9 mouse cellular contexts compared by ENCODE assay signal in the genomic region with DNA sequence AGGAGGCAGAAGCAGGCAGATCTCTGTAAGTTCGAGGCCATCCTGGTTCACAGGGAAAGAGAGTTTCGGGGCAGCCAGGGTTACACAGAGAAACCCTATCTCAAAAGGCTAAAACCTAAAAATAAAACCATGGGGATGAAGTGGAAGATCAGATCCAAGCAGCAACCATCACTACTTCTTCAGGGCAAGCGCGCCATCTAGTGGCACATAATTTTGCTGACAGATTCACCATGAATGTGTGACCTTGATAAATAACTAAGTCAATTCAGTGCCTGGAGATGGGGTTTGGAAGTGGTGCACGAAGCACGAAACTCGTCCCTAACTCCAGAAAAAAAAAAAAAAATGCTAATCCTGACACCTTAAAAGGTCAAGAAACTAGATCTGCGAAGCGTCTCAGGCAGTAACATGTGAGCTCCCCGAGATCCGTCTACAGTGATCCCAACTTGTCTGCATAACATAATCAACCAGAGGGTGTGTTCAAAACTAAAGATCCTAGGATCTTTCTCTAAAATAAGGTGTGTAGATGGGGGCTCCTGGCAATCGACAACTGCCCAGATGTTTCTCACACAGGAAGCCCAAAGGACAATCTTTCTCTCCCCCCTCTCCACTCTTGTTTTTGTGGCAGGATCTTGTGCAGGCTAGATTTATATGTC. TPM values are rescaled to one million over a fixed set of nuclear protein-coding genes. Genes with fewer than 3 reads are reported as not detected.
DNase-seq lines count a peak whose midpoint lies in the region; ATAC-seq and TF ChIP-seq lines count a peak whose summit lies in the region.
"Had no signal": no experiment of that assay in that cellular context is flagged by ENCODE, and none has a peak within 500 bp of the region (broad histone marks: within the 10 kb centered on the region; RNA-seq: fewer than 3 reads in every experiment).

No protein-coding gene starts in this region.

- peak; percentile 79 for TF ChIP-seq CTCF in cerebellum, adult 2 months (IDR thresholded peaks at IDR 0.05; ENCODE audit: borderline replicate concordance, insufficient read depth, low read depth, low read length)

- no peak overlapping the region for H3K4me3 ChIP-seq in heart, embryonic 12.5 days
- no peak overlapping the region for H3K4me3 ChIP-seq in cerebellum, adult 2 months (replicated peaks; ENCODE audit: insufficient read depth, low read depth, low read length)
- H3K4me3 ChIP-seq in midbrain, embryonic 14.5 days (replicated peaks; ENCODE audit: low read depth, low read length) = no peak overlapping the region
- H3K4me3 ChIP-seq: neural tube, embryonic 12.5 days had no signal

- TF ChIP-seq POLR2A in cerebellum, adult 2 months (IDR thresholded peaks at IDR 0.05; ENCODE audit: borderline replicate concordance, insufficient read depth, low read length) = no peak

- DNase-seq in heart, adult 11 months = peak; percentile 97
- peak; percentile 76 to 87 for DNase-seq in cerebellum, adult 2 months
- DNase-seq in frontal cortex, adult 2 months (ENCODE audit: extremely low spot score in 1 of 2, low spot score in 1 of 2) = peak; percentile 52 to 94
- DNase-seq in hindlimb bud, embryonic 11.5 days (ENCODE audit: extremely low spot score, low read depth, low spot score) = peak; percentile 31
- DNase-seq in left cerebral cortex, postnatal 10 days (ENCODE audit: extremely low spot score in 1 of 2, low spot score in 2 of 2) = peak; percentile 78 to 80
- peak; percentile 91 for DNase-seq in midbrain, embryonic 14.5 days
- peak; percentile 48 to 68 for DNase-seq in spleen, postnatal 14 days (ENCODE audit: low spot score in 2 of 2)

- H3K36me3 ChIP-seq in heart, embryonic 12.5 days = no peaks in the 10 kb centered on the region
- 0 out of 2 replicates have a peak, but pooled peaks cover 4% of the 10 kb centered on the region for H3K36me3 ChIP-seq in midbrain, embryonic 14.5 days (ENCODE audit: control insufficient read depth, insufficient read depth, low read length)

- no peak overlapping the region for H3K9ac ChIP-seq in heart, embryonic 12.5 days
- no peak overlapping the region for H3K9ac ChIP-seq in midbrain, embryonic 14.5 days (replicated peaks; ENCODE audit: low read length)
- H3K9ac ChIP-seq: neural tube, embryonic 12.5 days had no signal

- H3K4me1 ChIP-seq in heart, embryonic 12.5 days (replicated peaks) = peaks cover 6% of the 10 kb centered on the region
- no peaks in the 10 kb centered on the region for H3K4me1 ChIP-seq in cerebellum, adult 2 months (ENCODE audit: control insufficient read depth, insufficient read depth, low read length)
- H3K4me1 ChIP-seq in midbrain, embryonic 14.5 days (ENCODE audit: control insufficient read depth, insufficient read depth, low read length) = no peaks in the 10 kb centered on the region
- H3K4me1 ChIP-seq: neural tube, embryonic 12.5 days had no signal

- no peaks in the 10 kb centered on the region for H3K27me3 ChIP-seq in heart, embryonic 12.5 days (replicated peaks)
- H3K27me3 ChIP-seq in cerebellum, adult 2 months (ENCODE audit: control insufficient read depth, insufficient read depth, low read length) = no peaks in the 10 kb centered on the region
- H3K27me3 ChIP-seq in midbrain, embryonic 14.5 days (ENCODE audit: control insufficient read depth, insufficient read depth, low read length) = no peaks in the 10 kb centered on the region
- H3K27me3 ChIP-seq: neural tube, embryonic 12.5 days had no signal

- ATAC-seq in heart, embryonic 12.5 days (ENCODE audit: insufficient number of reproducible peaks, low FRiP score) = no peak
- ATAC-seq in midbrain, embryonic 14.5 days (ENCODE audit: low FRiP score, low TSS enrichment) = no peak

- intact Hi-C loops in left cerebral cortex, postnatal 10 days (cut with DNase I) = loop anchor here (10.0 kb wide), 1 partner anchor 291 kb away; a partner anchor contains a TSS

- H3K27ac ChIP-seq in heart, embryonic 12.5 days (ENCODE audit: poor library complexity, severe bottlenecking) = no peak overlapping the region
- H3K27ac ChIP-seq in cerebellum, adult 2 months (ENCODE audit: insufficient read depth, low read length) = no peak overlapping the region
- no peak overlapping the region for H3K27ac ChIP-seq in midbrain, embryonic 14.5 days (replicated peaks; ENCODE audit: low read depth, low read length)
- H3K27ac ChIP-seq: neural tube, embryonic 12.5 days had no signal

- WGBS in heart, embryonic 12.5 days = 32% methylated on average over 12 of the region's 12 CpGs
- WGBS in cerebellum, adult 2 months = 38% methylated on average over 12 of the region's 12 CpGs
- 38% methylated on average over 12 of the region's 12 CpGs for WGBS in midbrain, embryonic 14.5 days

- no peaks in the 10 kb centered on the region for H3K9me3 ChIP-seq in heart, embryonic 12.5 days (replicated peaks)
- no peaks in the 10 kb centered on the region for H3K9me3 ChIP-seq in midbrain, embryonic 14.5 days (ENCODE audit: control insufficient read depth, low read length)
- H3K9me3 ChIP-seq: neural tube, embryonic 12.5 days had no signal

- no peak overlapping the region for H3K4me2 ChIP-seq in heart, embryonic 12.5 days
- no peak overlapping the region for H3K4me2 ChIP-seq in midbrain, embryonic 14.5 days (ENCODE audit: low read length)
- H3K4me2 ChIP-seq: neural tube, embryonic 12.5 days had no signal

RNA-seq across cellular contexts. Expression of a gene that starts 36.4 kb away (rescaled TPM):
- 48.3 and 53.0 TPM in 2 replicates for polyA plus RNA-seq in heart, embryonic 12.5 days (2016; fragmentation: Nextera tagmentation; extraction: Ambion mirVana)
- polyA plus RNA-seq in cerebellum, adult 2 months (2012; rRNA removed) = 113 and 120 TPM in 2 replicates
- 60.5 and 70.6 TPM in 2 replicates for polyA plus RNA-seq in frontal cortex, adult 2 months (2012; rRNA removed)
- total RNA-seq in left cerebral cortex, postnatal 10 days (2021) = 10 to 100 TPM; 59.8 to 61.0 TPM
- 61.9 and 81.1 TPM in 2 replicates for polyA plus RNA-seq in midbrain, embryonic 14.5 days (2014; fragmentation: Nextera tagmentation; extraction: Ambion mirVana)

Comparison
In these comparisons a context has a peak if more than half of its experiments do, and no peak if none do; other contexts are left out.
1. DNase-seq: peak in every context shown above with its lines; median percentile 97 in heart, adult 11 months; 91 in midbrain, embryonic 14.5 days; 82 in cerebellum, adult 2 months; 79 in left cerebral cortex, postnatal 10 days; 73 in frontal cortex, adult 2 months; 58 in spleen, postnatal 14 days; 31 in hindlimb bud, embryonic 11.5 days.